Mouse (Mus musculus) layer of hippocampus, postnatal 14 days (tissue): ENCODE results near the gene Usp3. TPM values are rescaled to one million over a fixed set of nuclear protein-coding genes. Genes with fewer than 3 reads are reported as not detected.

Experiments used
- DNase-seq, 2 experiments: peaks; one replicate each; pipeline ENCODE4 v3.0.0; 2021 to 2022; ENCODE audit warnings: low spot score in 2 of 2, mixed read lengths in 1 of 2
- total RNA-seq, 2 experiments: library from RNA; stranded (reverse); gene quantifications; 2 replicates each; pipeline ENCODE4 v1.2.3; 2021

The Usp3 gene
- total RNA-seq, 2 experiments from 2014 or later: 40.2 to 44.3 TPM

DNA sequence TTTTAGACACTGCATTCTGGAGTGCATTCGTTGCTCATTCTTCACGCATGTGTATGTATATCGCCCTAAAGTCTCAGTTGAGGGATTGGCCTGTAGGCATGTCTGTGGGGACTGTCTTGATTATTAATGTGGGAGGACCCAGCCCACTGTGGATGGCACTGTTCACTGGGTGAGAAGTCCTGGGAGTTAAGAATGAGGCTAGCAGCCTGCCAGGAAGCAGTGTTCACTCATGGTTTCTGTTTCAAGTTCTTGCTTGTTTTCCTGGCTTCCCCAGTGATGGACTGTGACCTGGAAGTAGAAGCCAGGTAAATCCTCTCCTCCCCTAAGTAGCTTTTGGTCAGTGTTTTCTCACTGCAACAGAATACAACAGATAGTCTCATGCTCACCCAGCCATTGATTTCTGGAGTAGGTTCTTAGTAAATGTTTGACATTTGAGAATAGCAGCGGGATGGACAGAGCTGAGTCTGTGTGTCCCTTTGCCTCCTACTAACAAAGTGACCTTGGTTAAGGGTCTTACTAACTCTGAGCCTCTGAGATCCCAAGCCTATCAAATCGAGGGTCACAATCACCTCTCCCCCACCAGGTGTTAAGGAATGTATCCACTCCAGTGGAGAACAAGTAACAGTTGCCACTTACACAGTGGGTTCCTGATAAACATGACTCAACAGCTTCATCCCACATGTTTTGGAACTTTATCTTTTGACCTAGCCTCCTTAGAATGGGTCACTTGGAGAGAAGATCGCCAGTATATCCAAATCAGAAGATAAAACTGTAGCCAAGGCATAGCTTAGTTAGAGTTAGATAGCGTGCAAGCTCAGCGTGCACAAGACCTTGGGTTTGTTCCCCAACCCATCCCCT lies 11.6 kb upstream of the Usp3 start:
- no peak for DNase-seq

DNA sequence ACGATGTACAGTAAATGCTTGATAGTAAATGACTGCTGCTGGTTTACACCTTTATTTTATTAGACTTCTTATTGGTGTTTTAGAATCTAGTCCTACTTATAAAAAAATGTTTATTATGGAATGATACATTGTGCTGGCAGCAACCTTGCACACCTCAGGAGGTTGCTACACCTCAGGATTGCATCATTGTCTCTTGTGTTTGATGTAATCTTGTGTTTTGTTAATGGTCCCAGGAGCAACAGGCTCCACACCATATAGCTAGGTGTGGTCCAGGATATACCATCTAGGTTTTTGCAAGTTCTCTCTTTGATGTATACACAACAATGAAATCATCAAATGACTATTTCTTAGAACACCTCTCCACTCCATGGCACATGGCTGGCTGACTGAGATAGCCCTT lies 11.0 kb upstream of the Usp3 start:
- DNase-seq: no peak

DNA sequence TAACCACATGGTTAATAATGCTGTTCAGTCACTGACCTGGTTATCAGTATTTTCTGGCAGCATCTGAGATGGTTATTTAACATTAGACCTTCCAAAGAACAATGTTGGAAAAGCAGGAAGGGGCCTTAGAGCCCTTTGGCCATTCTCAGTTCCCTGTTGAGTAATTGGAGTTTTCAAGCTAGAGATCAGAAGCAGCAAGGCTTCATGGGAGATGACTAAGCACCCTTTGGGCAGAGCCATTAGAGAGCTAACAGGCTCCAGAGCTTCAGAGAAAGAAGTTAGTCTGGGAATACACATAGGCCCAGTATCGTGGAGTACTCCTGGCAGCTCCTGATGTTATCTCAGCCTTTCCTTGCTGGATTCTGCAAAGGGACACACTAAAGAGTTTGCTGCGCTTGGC lies 8.1 kb upstream of the Usp3 start:
- no peak for DNase-seq

GRCm38 (mm10) chr9:66600551-66600950 lies 7.6 kb upstream of the Usp3 start:
- no peak for DNase-seq

DNA sequence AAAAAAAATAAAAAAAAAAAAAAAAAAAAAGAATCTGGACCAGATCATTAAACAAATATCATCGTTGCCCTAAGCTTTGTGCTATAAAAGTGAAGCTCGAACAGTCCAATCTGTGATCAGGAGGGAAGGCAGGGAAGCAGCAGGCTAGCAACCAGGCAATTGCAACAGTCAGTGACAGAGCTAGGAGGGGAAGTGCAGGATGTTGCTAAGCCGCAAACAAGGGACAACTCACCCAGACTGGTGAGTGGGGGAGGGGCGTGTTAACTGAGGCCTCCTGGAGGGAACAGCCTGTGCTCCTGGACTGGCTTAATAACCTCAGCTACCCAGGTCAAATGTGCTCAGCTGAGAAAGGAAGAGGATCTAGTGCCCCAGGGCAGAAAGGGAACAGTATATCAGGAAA lies 6.6 kb upstream of the Usp3 start:
- no peak for DNase-seq

GRCm38 (mm10) chr9:66598636-66599035 lies 5.7 kb upstream of the Usp3 start:
- no peak for DNase-seq

GRCm38 (mm10) chr9:66597480-66598215 lies 4.7 kb upstream of the Usp3 start:
- no peak for DNase-seq

DNA sequence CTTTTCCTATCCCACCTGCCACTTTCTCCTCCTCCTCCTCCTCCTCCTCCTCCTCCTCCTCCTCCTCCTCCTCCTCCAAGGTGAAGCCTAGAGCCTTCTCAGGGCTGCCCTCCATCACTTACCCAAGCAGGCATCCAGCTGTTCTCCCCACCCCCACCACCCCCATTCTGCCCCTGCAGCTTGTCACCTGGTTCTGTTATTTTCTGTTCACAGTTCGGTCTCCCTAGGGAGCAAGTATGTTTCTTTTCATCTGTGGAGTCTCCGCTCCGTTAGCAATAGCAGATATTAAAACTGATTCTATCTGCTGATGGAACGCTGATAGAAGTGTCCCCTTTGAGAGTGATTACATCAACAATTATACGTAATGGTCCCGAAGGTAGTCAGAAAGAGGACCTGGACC lies 4.1 kb upstream of the Usp3 start:
- DNase-seq: no peak

DNA sequence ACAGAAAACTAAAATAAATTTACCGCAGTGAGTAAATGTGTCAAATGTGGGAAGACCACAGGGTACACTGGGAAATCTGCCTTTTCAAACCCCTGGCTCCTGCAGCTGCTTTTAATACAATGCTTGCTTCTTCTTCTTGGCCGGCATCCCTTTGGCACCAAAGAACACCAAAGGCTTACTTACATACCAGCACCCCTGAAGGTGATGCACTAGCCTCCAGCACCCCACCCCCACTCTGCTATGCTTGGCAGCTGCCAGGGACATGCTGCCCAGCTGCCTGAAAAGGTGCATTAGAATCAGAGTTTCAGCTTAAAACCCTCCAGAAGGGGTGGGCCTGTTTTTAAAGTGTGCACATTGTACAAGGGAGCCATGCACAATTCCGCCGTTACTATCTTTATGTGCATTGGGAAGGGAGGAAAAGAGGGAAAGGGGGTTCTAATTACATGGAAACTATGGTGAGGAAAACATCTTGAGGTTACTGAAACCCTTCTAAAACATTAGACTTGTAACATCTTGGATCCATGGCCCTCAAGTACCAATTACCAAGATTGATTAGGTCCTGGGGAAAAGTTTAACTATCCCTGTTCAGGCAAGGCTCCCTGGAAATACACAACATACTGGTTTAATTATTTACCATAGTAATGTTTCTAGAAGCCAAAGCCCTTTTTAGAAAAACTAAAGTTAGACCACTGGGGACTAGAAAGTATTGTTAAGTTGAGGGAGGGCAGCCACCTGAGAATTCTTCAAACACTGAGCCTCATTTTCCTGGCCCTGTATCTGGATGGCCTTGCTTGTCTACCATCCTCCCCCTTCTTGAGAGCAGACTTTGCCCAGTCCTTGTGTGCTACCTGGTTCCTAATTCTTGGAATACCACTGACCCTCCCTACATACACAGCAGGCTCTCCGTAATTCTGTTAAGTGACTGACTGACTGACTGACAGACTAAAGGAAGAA lies 3.1 kb upstream of the Usp3 start:
- DNase-seq: no peak

- DNase-seq: no peak
Observed at GRCm38 (mm10) chr9:66594061-66594460, 1.1 kb upstream of the Usp3 start.

GRCm38 (mm10) chr9:66593613-66593969 lies 649 bp upstream of the Usp3 start:
- DNase-seq: no peak

DNA sequence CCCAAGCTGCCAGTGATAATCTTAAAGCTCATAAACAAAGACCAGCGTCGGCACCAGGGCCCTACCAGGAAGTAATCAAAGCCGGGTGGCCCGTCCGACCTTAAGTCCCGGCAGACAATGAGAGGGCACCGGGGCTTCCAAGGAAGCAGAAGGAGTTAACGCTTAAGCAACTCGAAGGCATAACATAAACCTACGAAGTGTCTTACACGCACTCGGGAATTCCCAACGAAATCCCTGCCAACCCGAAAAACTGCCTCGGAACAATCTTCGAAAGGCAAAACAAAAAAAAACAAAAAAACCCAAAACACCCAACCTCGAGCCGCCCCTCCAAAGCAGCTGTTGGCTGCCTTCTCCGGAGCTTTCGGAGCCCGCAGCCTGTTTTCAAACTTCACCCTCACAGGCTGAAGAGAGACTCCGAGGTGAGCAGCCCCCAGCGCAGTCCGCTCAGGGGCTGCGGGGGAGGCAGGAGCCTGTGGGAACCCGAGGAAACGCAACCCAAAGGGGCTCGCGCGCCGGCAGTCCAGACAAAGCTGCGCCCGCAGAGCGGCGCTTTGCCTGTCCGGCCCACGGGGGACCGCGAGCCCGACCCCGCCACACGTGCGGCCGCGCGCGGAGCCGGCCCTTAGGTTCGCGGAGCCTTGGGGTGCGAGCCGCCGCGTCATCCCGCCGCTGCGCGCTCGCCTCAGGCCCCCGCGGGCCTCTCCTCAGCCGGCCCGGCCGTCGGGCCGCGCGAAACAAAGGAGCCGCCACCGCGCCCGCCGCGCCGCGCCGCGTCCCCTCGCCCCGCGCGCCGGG lies 894 bp downstream of the Usp3 start:
- DNase-seq: peak in 1 of 2 experiments; percentile 23

- no peak for DNase-seq
Observed at GRCm38 (mm10) chr9:66590051-66590450, 2.9 kb downstream of the Usp3 start.

DNA sequence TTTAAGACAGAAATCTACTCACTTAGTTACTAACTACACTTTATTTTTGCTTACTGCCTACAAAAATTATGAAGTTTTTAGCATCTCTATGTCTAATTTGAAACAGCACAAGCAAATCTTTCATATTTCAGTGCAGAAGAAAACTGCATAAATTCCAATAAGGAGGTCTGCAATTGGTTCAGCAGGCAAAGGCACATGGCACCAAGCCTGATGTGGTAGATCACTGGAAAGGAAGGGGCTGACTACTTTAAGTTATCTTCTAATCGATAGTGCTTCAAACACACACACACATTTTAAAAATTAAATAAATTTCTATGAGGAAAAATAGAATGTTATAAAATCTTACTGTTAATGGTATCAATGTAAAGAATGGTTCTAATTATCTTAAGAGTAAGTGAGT lies 5.9 kb downstream of the Usp3 start:
- DNase-seq: no peak

- DNase-seq: no peak
Observed at GRCm38 (mm10) chr9:66586533-66586932, 6.4 kb downstream of the Usp3 start.

DNA sequence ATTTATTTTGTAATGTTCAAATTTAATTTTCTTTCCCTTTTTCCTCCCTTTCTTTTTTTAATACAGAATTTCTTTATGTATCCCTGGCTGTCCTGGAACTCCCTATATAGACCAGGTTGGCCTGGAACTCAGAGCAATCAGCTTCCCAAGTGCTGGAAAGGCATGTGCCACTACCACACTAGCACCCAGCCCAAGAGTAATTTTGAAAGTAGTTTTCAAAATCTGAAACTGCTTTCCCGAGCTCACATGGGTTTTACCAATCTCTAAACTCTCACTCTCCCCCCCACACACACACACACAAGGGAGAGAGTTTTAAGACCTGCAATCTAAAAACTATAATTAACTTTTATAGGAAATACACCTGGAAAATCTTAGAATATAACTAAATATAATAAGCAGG lies 7.8 kb downstream of the Usp3 start:
- DNase-seq: no peak

DNA sequence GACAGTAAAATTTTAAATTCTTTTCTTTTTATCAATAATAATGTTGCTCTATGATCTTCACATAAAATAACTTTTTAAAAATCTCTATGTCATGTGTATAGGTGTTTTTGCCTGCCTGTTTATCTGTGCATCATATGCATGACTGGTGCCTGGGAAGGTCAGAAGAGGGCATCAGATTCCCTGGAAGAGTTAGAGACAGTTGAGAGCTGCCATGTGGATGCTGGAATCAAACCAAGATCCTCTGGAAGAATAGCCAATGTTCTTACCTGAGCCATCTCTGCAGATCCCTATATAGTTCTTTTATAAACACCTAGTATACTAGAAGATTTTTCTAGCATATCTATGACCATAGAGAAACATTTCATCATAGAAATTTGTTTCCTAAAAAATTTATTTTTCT lies 8.8 kb downstream of the Usp3 start:
- DNase-seq: no peak

GRCm38 (mm10) chr9:66583244-66583643 lies 9.7 kb downstream of the Usp3 start:
- DNase-seq: no peak

- DNase-seq: no peak
Observed at GRCm38 (mm10) chr9:66581694-66582093, 11.2 kb downstream of the Usp3 start.

DNA sequence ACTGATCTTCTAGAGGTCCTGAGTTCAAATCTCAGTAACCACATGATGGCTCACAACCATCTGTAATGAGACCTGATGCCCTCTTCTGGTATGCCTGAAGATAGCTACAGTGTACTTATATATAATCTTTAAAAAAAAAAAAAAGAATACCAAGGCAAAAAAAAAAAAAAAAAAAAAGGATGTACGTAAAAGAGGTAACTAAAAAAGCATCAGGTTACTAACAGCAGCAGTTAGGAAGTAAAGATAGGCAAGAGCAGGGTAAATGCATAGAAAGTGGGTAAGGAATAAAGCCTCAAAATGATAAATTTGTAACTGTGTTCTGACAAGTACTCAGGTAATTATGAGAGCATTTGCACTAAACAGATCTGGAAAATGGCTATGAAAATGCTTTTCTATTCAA lies 12.2 kb downstream of the Usp3 start:
- DNase-seq: no peak

DNA sequence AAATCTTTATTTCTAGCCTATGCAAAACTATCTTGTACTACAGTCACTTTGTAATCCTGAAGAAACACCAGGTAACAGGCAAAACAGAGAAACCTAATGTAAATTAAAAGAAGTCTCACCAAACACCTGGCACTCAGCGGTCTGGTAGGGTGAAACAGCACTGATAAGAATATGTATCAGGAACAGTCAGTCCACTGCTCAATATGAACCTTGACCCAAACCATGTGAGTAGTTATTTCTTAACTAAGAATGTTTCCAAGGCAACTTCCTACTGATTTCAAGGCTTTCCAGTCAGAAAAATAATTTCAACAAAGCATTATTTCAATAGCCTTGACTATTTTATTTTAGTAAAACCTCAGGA lies 17.1 kb downstream of the Usp3 start:
- DNase-seq: no peak
